Mouse (Mus musculus) liver, postnatal 0 days (tissue): ENCODE data around the gene Eloa. TPM values are rescaled to one million over a fixed set of nuclear protein-coding genes. Genes with fewer than 3 reads are reported as not detected.
"Not testable (repeated sequence)": the region's sequence is repeated elsewhere in the genome, so short reads cannot be mapped to it uniquely, and the experiment has no call there.

Source experiments
- ATAC-seq: fragments of 200-750 bp; cut with Nextera tagmentation; 2 replicates; pipeline ENCODE4 v1.8.0; 2017; ENCODE audit warnings: mild to moderate bottlenecking, moderate library complexity
- DNase-seq: peaks from one replicate; pipeline ENCODE4 v3.0.0-alpha.2; 2016
- H3K27ac ChIP-seq: fragments of 300-500 bp; sonication (generic); 2 replicates; pipeline ENCODE4 v1.5.1; 2014; ENCODE audit warnings: antibody characterized with exemption, moderate library complexity, mild to moderate bottlenecking, low read depth
- H3K27me3 ChIP-seq: fragments of 300-500 bp; sonication (generic); 2 replicates; pipeline ENCODE4 v1.6.1; 2014; ENCODE audit warnings: low read length, control low read depth, mixed read lengths; ENCODE audit not compliant: insufficient read depth
- H3K36me3 ChIP-seq: fragments of 300-500 bp; sonication (generic); replicated peaks from 2 replicates; pipeline ENCODE4 v1.6.1; 2014; ENCODE audit warnings: mild to moderate bottlenecking, control low read depth, low read length, moderate library complexity, mixed read lengths; ENCODE audit not compliant: insufficient read depth
- H3K4me1 ChIP-seq: fragments of 300-500 bp; sonication (generic); 2 replicates; pipeline ENCODE4 v1.6.1; 2014; ENCODE audit warnings: antibody characterized with exemption, mild to moderate bottlenecking, control low read depth; ENCODE audit not compliant: insufficient read depth
- H3K4me2 ChIP-seq: fragments of 300-500 bp; sonication (generic); 2 replicates; pipeline ENCODE4 v1.6.1; 2014; ENCODE audit warnings: low read depth, mild to moderate bottlenecking, low read length, moderate library complexity, mixed read lengths
- H3K4me3 ChIP-seq: fragments of 300-500 bp; sonication (generic); 2 replicates; pipeline ENCODE4 v1.5.1; 2014; ENCODE audit warnings: low read depth, low read length
- H3K9ac ChIP-seq: fragments of 300-500 bp; sonication (generic); replicated peaks from 2 replicates; pipeline ENCODE4 v1.6.1; 2014; ENCODE audit warnings: mild to moderate bottlenecking, moderate library complexity
- H3K9me3 ChIP-seq: fragments of 300-500 bp; sonication (generic); 2 replicates; pipeline ENCODE4 v1.6.1; 2016; ENCODE audit warnings: mild to moderate bottlenecking, control low read depth, low read length, mixed read lengths
- CTCF ChIP-seq: sonication (generic); IDR thresholded peaks from 2 replicates; pipeline ENCODE4 v1.5.1; 2016; ENCODE audit warnings: antibody characterized with exemption, low read depth
- EP300 ChIP-seq: IDR thresholded peaks from 2 replicates; pipeline ENCODE4 v1.6.1; 2016; ENCODE audit warnings: antibody characterized with exemption, low read depth, mild to moderate bottlenecking
- WGBS: fragments of 180-500 bp; shearing (Covaris S2); extraction: QIAGEN DNeasy Blood & Tissue Kit; methylation state at CpG from one replicate; pipeline ENCODE4 v1.1.7; 2014; ENCODE audit not compliant: insufficient replicate concordance; 5-methylcytosine and 5-hydroxymethylcytosine counted together
- polyA plus RNA-seq: library from polyadenylated mRNA; unstranded; fragments of >200 nt; fragmentation: Nextera tagmentation; extraction: Ambion mirVana; gene quantifications from 2 replicates; pipeline ENCODE4 v1.2.1, GENCODE M21; 2015

Gene Eloa
- 15.9 and 16.7 TPM in 2 replicates for polyA plus RNA-seq

DNA sequence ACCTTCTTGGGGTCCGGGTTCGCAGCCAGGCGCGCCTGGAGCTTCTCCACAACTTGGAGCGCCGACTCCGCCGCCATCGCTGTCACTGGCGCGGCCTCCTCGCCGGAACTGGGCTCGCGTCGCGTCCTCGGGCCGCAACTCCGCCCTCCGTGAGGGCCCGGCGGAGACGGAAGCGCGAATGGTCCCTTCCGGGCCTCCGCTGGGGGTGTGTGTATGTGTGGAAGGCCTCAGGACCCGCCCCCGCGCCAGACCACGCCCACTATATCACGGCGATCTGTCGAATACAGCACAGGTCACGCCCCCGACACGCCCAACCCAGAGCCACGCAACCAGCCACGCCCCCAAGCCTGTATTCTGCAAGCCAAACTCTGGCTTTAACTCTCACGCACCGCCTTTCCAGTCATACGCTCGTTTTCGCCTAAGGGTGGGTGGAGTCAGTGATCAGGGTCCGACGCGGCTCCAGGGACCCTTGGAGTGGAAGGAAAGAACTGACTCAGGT lies at the start of gene Eloa:
Gene Eloa, minus strand, starts transcription at position 215 of the 499 bp plus-strand sequence.
- Histone ChIP-seq H3K4me3 (peak within 1 kb of the TSS; percentile 91), H3K9me3 (no peaks in the 10 kb centered on the region), H3K27me3 (no peaks in the 10 kb centered on the region), H3K36me3 (0 out of 2 replicates have a peak, but pooled peaks cover 7% of the 10 kb centered on the region), H3K4me1 (peaks cover 20% of the 10 kb centered on the region), H3K27ac (peak within 1 kb of the TSS; percentile 91), H3K9ac (peak within 1 kb of the TSS; percentile 97), H3K4me2 (peak within 1 kb of the TSS; percentile 89)
- ATAC-seq (peak; percentile 99), DNase-seq (peak; percentile 100)
- whole genome bisulfite sequencing = under 1% methylated on average over 29 of the region's 48 CpGs
- no peak for TF ChIP-seq CTCF
- peak; percentile 51; the same call in 1 of the 2 replicates for TF ChIP-seq EP300

DNA sequence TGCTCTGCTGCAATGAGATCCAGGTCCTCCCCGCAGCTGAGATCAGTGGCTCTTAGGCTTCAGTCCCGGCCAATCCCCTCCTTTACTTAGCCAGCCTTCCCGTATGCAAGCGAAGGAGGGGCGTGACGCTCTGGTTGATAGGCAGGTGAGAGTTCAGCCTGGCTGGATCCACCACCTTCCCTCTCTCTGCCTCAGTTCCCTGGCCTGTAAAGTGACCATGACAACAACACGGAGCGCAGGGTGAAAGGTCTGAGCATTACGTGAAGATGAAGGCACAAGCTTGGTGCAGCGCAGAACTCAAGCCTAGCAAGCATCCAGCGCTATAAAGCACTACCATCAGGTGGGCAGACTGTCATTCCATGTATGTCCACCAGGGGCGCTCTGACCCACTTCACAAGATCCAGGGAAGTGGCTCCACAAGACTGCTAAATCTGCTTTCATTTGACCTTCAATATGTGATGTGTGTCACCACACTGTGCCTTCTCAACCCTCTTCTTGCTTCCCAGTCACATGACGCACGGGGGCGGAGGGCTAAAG lies 49.7 kb upstream of the Eloa start:
- DNase-seq = peak; percentile 84
- Histone ChIP-seq H3K9ac (no peak overlapping the region), H3K9me3 (no peaks in the 10 kb centered on the region), H3K36me3 (no peaks in the 10 kb centered on the region), H3K27me3 (peaks cover 12% of the 10 kb centered on the region), H3K4me1 (peaks cover 10% of the 10 kb centered on the region), H3K27ac (no peak overlapping the region), H3K4me3 (no peak overlapping the region), H3K4me2 (no peak overlapping the region)
- ATAC-seq = peak; percentile 66
- TF ChIP-seq EP300 (no peak), CTCF (peak; percentile 98)
- 5% methylated on average over 15 of the region's 15 CpGs for WGBS

DNA sequence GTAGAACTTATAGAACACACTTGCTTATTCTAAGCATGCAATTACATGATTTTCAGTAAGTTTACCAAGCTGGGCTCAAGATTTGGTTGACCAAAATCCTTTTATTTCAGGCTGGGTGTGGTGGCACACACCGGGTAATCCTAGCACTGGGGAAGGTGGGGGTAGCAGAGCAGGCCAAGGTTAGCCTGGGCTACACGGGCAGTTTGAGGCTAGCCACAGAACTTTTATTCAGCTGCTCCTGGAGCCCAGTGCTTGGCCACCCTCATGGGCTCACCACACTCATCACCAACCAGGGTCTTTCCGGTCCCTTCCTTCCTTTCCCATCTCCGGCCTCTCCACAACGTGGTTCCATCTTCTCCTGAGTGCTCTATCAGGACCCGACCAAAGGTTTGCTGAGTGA lies 49.0 kb upstream of the Eloa start:
- H3K9ac ChIP-seq = no peak overlapping the region
- ATAC-seq (no peak), DNase-seq (no peak)
- H3K36me3 ChIP-seq = no peaks in the 10 kb centered on the region
- no peaks in the 10 kb centered on the region for H3K9me3 ChIP-seq
- no peak overlapping the region for H3K4me3 ChIP-seq
- H3K27me3 ChIP-seq = peaks cover 12% of the 10 kb centered on the region
- H3K4me2 ChIP-seq = no peak overlapping the region
- TF ChIP-seq EP300 (no peak), CTCF (no peak)
- no peak overlapping the region for H3K27ac ChIP-seq
- 56% methylated on average over 6 of the region's 6 CpGs for WGBS
- peaks cover 10% of the 10 kb centered on the region for H3K4me1 ChIP-seq

DNA sequence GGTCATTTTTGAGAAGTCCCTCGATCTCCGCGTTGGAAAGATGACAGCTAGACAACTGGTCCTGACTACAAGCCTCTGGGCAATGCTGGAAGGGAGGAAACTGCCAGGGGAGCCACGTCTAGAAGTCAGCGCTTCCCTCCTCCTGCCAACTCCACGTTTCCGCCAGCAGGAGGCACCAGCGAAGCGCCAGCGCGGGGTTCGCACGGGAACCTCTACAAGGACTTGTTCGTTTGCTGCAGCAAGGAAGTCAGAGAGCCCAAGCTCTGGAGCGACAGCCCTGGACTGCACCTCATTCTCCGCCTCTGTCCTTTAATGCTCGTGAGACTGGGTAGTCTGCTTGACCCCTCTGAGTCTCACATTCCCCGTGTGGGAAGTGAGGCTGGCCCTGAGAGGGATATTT lies 48.4 kb upstream of the Eloa start:
- H3K4me2 ChIP-seq = no peak overlapping the region
- no peak overlapping the region for H3K9ac ChIP-seq
- peaks cover 10% of the 10 kb centered on the region for H3K4me1 ChIP-seq
- TF ChIP-seq EP300 (no peak), CTCF (peak; percentile 98)
- ATAC-seq (peak; percentile 71), DNase-seq (peak; percentile 86)
- no peak overlapping the region for H3K27ac ChIP-seq
- 3% methylated on average over 18 of the region's 18 CpGs for WGBS
- no peaks in the 10 kb centered on the region for H3K9me3 ChIP-seq
- peaks cover 12% of the 10 kb centered on the region for H3K27me3 ChIP-seq
- no peak overlapping the region for H3K4me3 ChIP-seq
- H3K36me3 ChIP-seq = no peaks in the 10 kb centered on the region

DNA sequence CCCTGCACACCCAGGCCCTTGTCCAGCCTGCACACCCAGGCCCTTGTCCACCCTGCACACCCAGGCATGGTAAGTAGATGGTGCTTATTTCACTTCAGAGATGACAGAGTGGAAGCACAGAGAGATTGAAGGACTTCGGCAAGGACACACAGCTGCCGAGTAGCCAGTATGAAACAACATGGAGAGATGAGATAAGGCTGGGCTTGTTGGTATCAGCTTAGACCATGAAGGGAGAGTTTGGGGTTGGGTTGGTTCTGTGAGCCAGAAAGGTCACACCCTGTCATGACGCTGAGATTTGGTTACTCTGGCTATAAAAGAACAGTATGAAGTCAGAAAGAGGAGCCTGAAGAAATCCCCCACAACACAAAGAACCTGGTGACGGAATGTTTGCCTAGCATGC lies 47.8 kb upstream of the Eloa start:
- peaks cover 12% of the 10 kb centered on the region for H3K27me3 ChIP-seq
- H3K4me1 ChIP-seq = peaks cover 10% of the 10 kb centered on the region
- DNase-seq (no peak), ATAC-seq (peak; percentile 62)
- H3K9ac ChIP-seq = no peak overlapping the region
- no peak overlapping the region for H3K27ac ChIP-seq
- no peaks in the 10 kb centered on the region for H3K9me3 ChIP-seq
- no peak overlapping the region for H3K4me3 ChIP-seq
- H3K4me2 ChIP-seq = no peak overlapping the region
- H3K36me3 ChIP-seq = no peaks in the 10 kb centered on the region
- TF ChIP-seq CTCF = no peak
- peak; percentile 61 for TF ChIP-seq EP300
- WGBS = 47% methylated on average over 4 of the region's 4 CpGs

DNA sequence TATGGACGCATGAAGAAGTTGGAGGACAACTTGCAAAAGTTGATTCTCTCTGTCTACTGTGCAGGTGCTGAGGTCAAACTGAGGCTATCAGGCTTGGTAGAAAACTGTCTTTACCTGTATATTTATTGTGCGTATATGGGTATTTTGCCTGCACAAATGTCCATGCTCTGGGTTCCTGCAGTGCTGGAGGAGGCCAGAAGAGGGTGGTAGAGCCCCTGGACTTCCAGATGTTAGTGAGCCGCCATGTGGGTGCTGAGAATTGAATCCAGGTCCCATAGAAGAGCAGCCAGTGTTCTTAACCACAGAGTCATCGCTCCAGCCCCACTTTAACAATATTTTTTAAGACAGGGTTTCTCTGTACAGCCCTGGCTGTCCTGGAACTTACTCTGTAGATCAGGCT lies 41.6 kb upstream of the Eloa start:
- ATAC-seq = no peak
- TF ChIP-seq EP300 = no peak
- 0 out of 2 replicates have a peak, but pooled peaks have one; percentile 19 for TF ChIP-seq CTCF
- Histone ChIP-seq H3K27me3 (no peaks in the 10 kb centered on the region), H3K4me3 (no peak overlapping the region), H3K9me3 (no peaks in the 10 kb centered on the region), H3K4me1 (no peaks in the 10 kb centered on the region), H3K27ac (no peak overlapping the region), H3K4me2 (no peak overlapping the region), H3K9ac (no peak overlapping the region), H3K36me3 (no peaks in the 10 kb centered on the region)
- 89% methylated on average over 4 of the region's 4 CpGs for WGBS
- no peak for DNase-seq

DNA sequence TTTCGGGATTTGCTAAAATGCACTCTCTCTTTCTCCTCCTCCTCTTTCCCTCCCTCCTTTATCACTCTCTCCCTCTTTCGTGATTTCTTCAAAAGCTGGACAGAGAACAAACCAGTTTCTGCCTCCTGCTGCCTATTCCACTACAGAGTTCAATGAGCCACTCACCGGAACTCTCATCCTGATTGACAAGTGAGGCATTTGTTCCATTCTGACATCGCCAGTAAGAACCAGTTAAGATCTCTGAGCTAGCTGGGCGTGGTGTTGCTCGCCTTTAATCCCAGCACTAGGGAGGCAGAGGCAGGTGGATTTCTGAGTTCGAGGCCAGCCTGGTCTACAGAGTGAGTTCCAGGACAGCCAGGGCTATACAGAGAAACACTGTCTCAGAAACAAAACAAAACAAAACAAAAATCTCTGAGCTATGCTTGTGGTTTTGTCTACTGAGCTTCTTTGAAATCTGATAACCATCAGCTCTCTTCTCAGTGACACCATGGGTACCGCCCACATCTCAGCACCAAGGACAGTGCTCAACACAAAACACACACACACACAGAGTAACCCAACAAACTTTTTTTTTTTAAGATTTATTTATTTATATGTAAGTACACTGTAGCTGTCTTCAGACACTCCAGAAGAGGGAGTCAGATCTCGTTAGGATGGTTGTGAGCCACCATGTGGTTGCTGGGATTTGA lies 38.4 kb upstream of the Eloa start:
- not testable (repeated sequence) for H3K27me3 ChIP-seq, H3K4me2 ChIP-seq, H3K36me3 ChIP-seq, H3K4me1 ChIP-seq, H3K27ac ChIP-seq, H3K9ac ChIP-seq, H3K9me3 ChIP-seq, ATAC-seq, H3K4me3 ChIP-seq, DNase-seq
- WGBS = 57% methylated on average over 9 of the region's 9 CpGs
